Mouse (Mus musculus) E14TG2a.4 (cell line): ENCODE results near the gene Fam69a.

ENCODE experiments used
- CTCF ChIP-seq: conservative IDR thresholded peaks from 2 replicates; pipeline ENCODE4 v1.5.1; 2014; ENCODE audit warnings: low read length
- NANOG ChIP-seq: IDR thresholded peaks from 2 replicates; pipeline ENCODE4 v1.6.1; 2014; ENCODE audit warnings: borderline replicate concordance, low read length, mixed read lengths

DNA sequence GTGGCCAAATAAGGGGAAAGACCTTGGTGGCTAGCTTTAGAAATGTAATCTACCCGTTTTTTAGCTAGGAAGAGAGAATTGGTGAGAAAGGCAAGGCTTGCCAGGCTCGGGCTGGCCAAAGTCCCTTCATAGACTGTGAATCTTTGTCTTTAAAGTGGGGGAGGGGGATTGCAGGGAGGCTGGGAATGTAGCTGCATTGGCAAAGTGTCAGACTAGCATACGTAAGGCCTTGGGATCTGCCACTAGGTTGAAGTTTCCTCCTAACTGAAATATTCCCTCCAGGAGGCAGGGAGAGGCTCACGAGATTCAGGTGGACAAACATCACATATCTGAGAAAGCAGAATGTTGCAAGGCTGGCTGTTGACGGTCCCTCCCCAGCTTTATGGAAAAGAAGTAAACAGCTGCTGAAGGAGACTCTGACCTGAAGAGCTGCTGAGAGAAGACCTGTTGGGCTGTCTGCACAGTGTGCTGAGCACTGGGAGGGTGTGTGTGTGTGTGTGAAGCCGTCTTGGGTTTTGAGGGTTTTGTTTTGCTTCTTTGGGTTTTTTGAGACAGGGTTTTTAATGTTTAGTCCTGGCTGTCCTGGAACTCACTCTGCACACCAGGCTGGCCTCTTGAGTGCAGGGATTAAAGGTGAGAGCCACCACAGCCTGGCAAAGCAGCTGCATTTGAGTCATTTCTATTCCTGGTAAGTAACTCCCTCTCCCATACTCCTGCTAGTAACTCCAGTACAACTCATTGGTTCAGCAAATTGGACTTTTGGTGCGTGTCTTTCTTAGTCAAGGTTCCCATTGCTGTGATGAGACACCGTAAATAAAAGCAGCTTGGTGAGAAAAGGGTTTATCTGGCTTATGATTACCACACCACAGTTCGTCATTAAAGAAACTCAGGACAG, 96.6 kb downstream of the Fam69a start:
- no peak for TF ChIP-seq NANOG
- no peak for TF ChIP-seq CTCF
